Mouse (Mus musculus) testis, adult 2 months (tissue): ENCODE measurements around the gene Fthl17c. TPM values are rescaled to one million over a fixed set of nuclear protein-coding genes. Genes with fewer than 3 reads are reported as not detected.

Experiments
- H3K27ac ChIP-seq: fragments of 200-500 bp; 2 replicates; pipeline ENCODE4 v1.5.1; 2012; ENCODE audit warnings: low read depth, low read length; ENCODE audit not compliant: control insufficient read depth, insufficient read depth
- H3K27me3 ChIP-seq: fragments of 200-500 bp; 2 replicates; pipeline ENCODE4 v1.6.1; 2012; ENCODE audit warnings: mild to moderate bottlenecking, low read length, moderate library complexity; ENCODE audit not compliant: control insufficient read depth, insufficient read depth
- H3K36me3 ChIP-seq: fragments of 200-500 bp; 2 replicates; pipeline ENCODE4 v1.6.1; 2012; ENCODE audit warnings: mild to moderate bottlenecking, low read length; ENCODE audit not compliant: control insufficient read depth, insufficient read depth
- H3K4me1 ChIP-seq: fragments of 200-500 bp; 2 replicates; pipeline ENCODE4 v1.6.1; 2012; ENCODE audit warnings: low read length; ENCODE audit not compliant: control insufficient read depth, insufficient read depth
- H3K4me3 ChIP-seq: fragments of 200-500 bp; 2 replicates; pipeline ENCODE4 v1.5.1; 2012; ENCODE audit warnings: low read depth, mild to moderate bottlenecking, low read length, moderate library complexity, mixed read lengths; ENCODE audit not compliant: control insufficient read depth
- CTCF ChIP-seq: fragments of 200-500 bp; IDR thresholded peaks from 2 replicates; pipeline ENCODE4 v1.5.1; 2012; ENCODE audit warnings: low read depth, mild to moderate bottlenecking, inconsistent platforms, low read length, moderate library complexity; ENCODE audit not compliant: control insufficient read depth, insufficient read depth, insufficient replicate concordance
- POLR2A ChIP-seq: fragments of 200-500 bp; IDR thresholded peaks from 2 replicates; pipeline ENCODE4 v1.6.1; 2012; ENCODE audit warnings: low read depth, mild to moderate bottlenecking, inconsistent platforms, low read length, moderate library complexity; ENCODE audit not compliant: control insufficient read depth
- polyA plus RNA-seq: library from polyadenylated mRNA; depleted of rRNA; stranded (reverse); fragments of >200 nt; gene quantifications from 2 replicates; pipeline ENCODE4 v1.2.3, GENCODE M21; 2012; rRNA removed

Gene Fthl17c
- polyA plus RNA-seq, 1 experiment, result 3.1 TPM

DNA sequence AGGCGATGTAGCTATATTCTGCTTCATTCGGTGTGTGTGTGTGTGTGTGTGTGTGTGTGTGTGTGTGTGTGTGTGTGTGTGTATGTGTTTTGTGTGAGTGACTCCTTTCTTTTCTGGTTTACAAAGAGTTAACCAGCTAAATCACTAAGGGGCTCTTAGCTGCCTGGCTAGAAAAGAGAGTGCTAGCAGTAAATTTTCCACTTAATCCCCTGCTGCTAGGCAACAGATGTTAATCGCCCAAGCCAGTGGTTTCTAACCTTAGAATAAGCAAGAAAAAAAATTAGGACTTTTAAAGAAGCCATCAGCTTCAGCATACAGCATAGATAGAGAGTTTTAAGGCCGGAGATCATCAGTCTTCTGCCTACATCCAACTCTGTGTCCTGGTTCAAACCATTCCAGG, 49.1 kb downstream of the Fthl17c start:
- Histone ChIP-seq H3K4me3 (no peak overlapping the region), H3K36me3 (no peaks in the 10 kb centered on the region), H3K27ac (no peak overlapping the region), H3K27me3 (no peaks in the 10 kb centered on the region), H3K4me1 (no peaks in the 10 kb centered on the region)
- TF ChIP-seq CTCF, result no peak
- TF ChIP-seq POLR2A, result no peak

Other genes starting within 250 kb of the Fthl17c start
- gene Ssx9, start 228.1 kb downstream of the Fthl17c start, polyA plus RNA-seq, result 0.27 TPM in 1 of 2 replicates, not detected in the other
- gene Ssxb5, start 172.9 kb downstream of the Fthl17c start, polyA plus RNA-seq, result 0.70 and 1.5 TPM in 2 replicates
- not detected in 2 replicates for gene Gm6592, start 132.6 kb downstream of the Fthl17c start, polyA plus RNA-seq
- gene Gm5751, start 102.3 kb downstream of the Fthl17c start, polyA plus RNA-seq, result 0.46 TPM in 1 of 2 replicates, not detected in the other
- 0.88 and 0.91 TPM in 2 replicates for gene B630019K06Rik, start 84.2 kb downstream of the Fthl17c start, polyA plus RNA-seq
- gene Fthl17b, start 13.6 kb downstream of the Fthl17c start, polyA plus RNA-seq, result 2.6 TPM in 1 of 2 replicates, not detected in the other
- 2.0 and 3.0 TPM in 2 replicates for gene Fthl17d, start 10.2 kb upstream of the Fthl17c start, polyA plus RNA-seq
- gene Fthl17e, start 56.9 kb upstream of the Fthl17c start, polyA plus RNA-seq, result 0.19 TPM in 2 replicates
- 0.53 and 2.3 TPM in 2 replicates for gene Fthl17f, start 86.5 kb upstream of the Fthl17c start, polyA plus RNA-seq
- 4.0 and 6.2 TPM in 2 replicates for gene 4930402K13Rik, start 128.0 kb upstream of the Fthl17c start, polyA plus RNA-seq
- 0.34 and 0.36 TPM in 2 replicates for gene Lancl3, start 223.3 kb upstream of the Fthl17c start, polyA plus RNA-seq